Mouse (Mus musculus) embryonic stem cell, embryonic (primary cell): ENCODE measurements around the gene Rpl18.

Experiments used
- CTCF ChIA-PET, 4 experiments: fragments of 300-600 bp in 2 of 4; fragments of 350-600 bp in 2 of 4; sonication (Branson Sonifier 250); formaldehyde crosslinking; loops; one replicate each; lab custom pipeline; 2022; ENCODE audit warnings: inconsistent platforms in 2 of 4; lab: Charles Lee
- POLR2A ChIA-PET, 4 experiments: fragments of 300-600 bp in 2 of 4; fragments of 350-600 bp in 2 of 4; sonication (Branson Sonifier 250); formaldehyde crosslinking; loops; one replicate each; lab custom pipeline; 2022; ENCODE audit warnings: antibody characterized with exemption in 4 of 4, inconsistent platforms in 1 of 4; lab: Charles Lee

The Rpl18 gene

GRCm38 (mm10) chr7:45748110-45748509, 32.9 kb downstream of the Rpl18 start:
- POLR2A ChIA-PET: interaction anchor here in 3 of 4 experiments (0.7 to 4.0 kb wide), 17 partner anchors 8 to 924 kb away, joined by 3 to 34 read pairs (median 8); partner anchors contain the start of genes Cyth2 (in 2 of the 3), Fam83e (in 1 of the 3), Ftl1 (in 1 of the 3) and Kdelr1 (in 1 of the 3)
- CTCF ChIA-PET: interaction anchor here in 1 of 4 experiments (2.6 to 7.7 kb wide), 2 partner anchors 53 kb away, joined by 12 to 145 read pairs; no protein-coding TSS in a partner anchor

GRCm38 (mm10) chr7:45749401-45749800, 34.1 kb downstream of the Rpl18 start:
- CTCF ChIA-PET: interaction anchor here in 2 of 4 experiments (0.8 to 2.6 kb wide), 3 partner anchors 18 to 53 kb away, joined by 4 to 12 read pairs (median 5); no protein-coding TSS in a partner anchor
- POLR2A ChIA-PET: interaction anchor here in 3 of 4 experiments (0.8 to 3.0 kb wide), 17 partner anchors 8 to 167 kb away, joined by 3 to 20 read pairs (median 4); partner anchors contain the start of genes Cyth2 (in 1 of the 3), Fam83e (in 1 of the 3), Kdelr1 (in 1 of the 3) and Lmtk3 (in 1 of the 3)

GRCm38 (mm10) chr7:45750162-45750561, 34.9 kb downstream of the Rpl18 start:
- ChIA-PET CTCF (interaction anchor here in 1 of 4 experiments (2.6 kb wide), 1 partner anchor 51 kb away, joined by 12 read pairs; no protein-coding TSS in a partner anchor), POLR2A (interaction anchor here in 2 of 4 experiments (1.0 to 3.0 kb wide), 13 partner anchors 8 to 166 kb away, joined by 3 to 20 read pairs (median 4); partner anchors contain the start of genes Fam83e (in 1 of the 2), Kdelr1 (in 1 of the 2), Lmtk3 (in 1 of the 2) and Sphk2 (in 1 of the 2))

- CTCF ChIA-PET: interaction anchor here in 3 of 4 experiments (0.5 to 4.4 kb wide), 5 partner anchors 19 to 46 kb away, joined by 3 to 22 read pairs (median 6); no protein-coding TSS in a partner anchor
- POLR2A ChIA-PET: interaction anchor here in 2 of 4 experiments (0.7 to 5.6 kb wide), 14 partner anchors 8 to 168 kb away, joined by 3 to 23 read pairs (median 3); partner anchors contain the start of genes Ccdc114 (in 1 of the 2), Cyth2 (in 1 of the 2), Kdelr1 (in 1 of the 2) and Rpl18 (in 1 of the 2)
Observed at GRCm38 (mm10) chr7:45755703-45756102, 40.4 kb downstream of the Rpl18 start.

GRCm38 (mm10) chr7:45759400-45759799, 44.1 kb downstream of the Rpl18 start:
- ChIA-PET POLR2A (interaction anchor here in 3 of 4 experiments (1.0 to 4.1 kb wide), 12 partner anchors 10 to 114 kb away, joined by 3 to 17 read pairs (median 5); partner anchors contain the start of genes Kdelr1 (in 1 of the 3) and Sphk2 (in 1 of the 3)), CTCF (interaction anchor here in 3 of 4 experiments (0.9 to 3.2 kb wide), 8 partner anchors 10 to 243 kb away, joined by 3 to 11 read pairs (median 6); partner anchors contain the start of genes Kdelr1 (in 1 of the 3) and Lmtk3 (in 1 of the 3))

GRCm38 (mm10) chr7:45760151-45760550, 44.9 kb downstream of the Rpl18 start:
- POLR2A ChIA-PET: interaction anchor here in 3 of 4 experiments (0.5 to 4.1 kb wide), 11 partner anchors 11 to 136 kb away, joined by 3 to 17 read pairs (median 4); partner anchors contain the start of genes Cyth2 (in 1 of the 3), Kdelr1 (in 1 of the 3), Sphk2 (in 1 of the 3) and Syngr4 (in 1 of the 3)
- CTCF ChIA-PET: interaction anchor here in 2 of 4 experiments (1.0 to 3.2 kb wide), 6 partner anchors 21 to 242 kb away, joined by 3 to 11 read pairs (median 5); partner anchors contain the start of gene Lmtk3 (in 1 of the 2)

GRCm38 (mm10) chr7:45765995-45766394, 50.7 kb downstream of the Rpl18 start:
- CTCF ChIA-PET: interaction anchor here (0.6 to 1.3 kb wide), 4 partner anchors 19 to 84 kb away, joined by 3 to 4 read pairs (median 4); no protein-coding TSS in a partner anchor
- POLR2A ChIA-PET: interaction anchor here (0.6 to 1.1 kb wide), 5 partner anchors 8 to 35 kb away, joined by 3 to 4 read pairs (median 3); no protein-coding TSS in a partner anchor

- POLR2A ChIA-PET: interaction anchor here in 3 of 4 experiments (0.6 to 0.9 kb wide), 5 partner anchors 9 to 19 kb away, joined by 3 to 4 read pairs (median 3); no protein-coding TSS in a partner anchor
- CTCF ChIA-PET: interaction anchor here in 3 of 4 experiments (0.6 to 1.3 kb wide), 7 partner anchors 17 to 89 kb away, joined by 3 to 8 read pairs (median 4); no protein-coding TSS in a partner anchor
Observed at GRCm38 (mm10) chr7:45766764-45767163, 51.5 kb downstream of the Rpl18 start.

- ChIA-PET CTCF (interaction anchor here in 3 of 4 experiments (0.6 to 1.3 kb wide), 6 partner anchors 18 to 89 kb away, joined by 3 to 8 read pairs (median 4); no protein-coding TSS in a partner anchor), POLR2A (interaction anchor here in 2 of 4 experiments (0.8 to 0.9 kb wide), 2 partner anchors 9 to 15 kb away, joined by 3 read pairs; no protein-coding TSS in a partner anchor)
Observed at GRCm38 (mm10) chr7:45767500-45767899, 52.2 kb downstream of the Rpl18 start.
